Mouse (Mus musculus): Measurements from ENCODE around the gene Dnaja4. TPM values are rescaled to one million over a fixed set of nuclear protein-coding genes. Genes with fewer than 3 reads are reported as not detected.

The Dnaja4 gene
- polyA plus RNA-seq, 1 experiment from 2014 or later: 27.8 TPM

GRCm38 (mm10) chr9:54752944-54753295 lies 54.2 kb downstream of the Dnaja4 start:
- H3K4me3 ChIP-seq: no peak overlapping the region
- no peaks in the 10 kb centered on the region for H3K4me1 ChIP-seq (replicated peaks)
- WGBS: 66% methylated on average over 11 of the region's 11 CpGs
- no peaks in the 10 kb centered on the region for H3K36me3 ChIP-seq
- no peaks in the 10 kb centered on the region for H3K9me3 ChIP-seq (replicated peaks)
- H3K27me3 ChIP-seq: peaks cover 28% of the 10 kb centered on the region
- H3K9ac ChIP-seq: no peak overlapping the region
- ATAC-seq (replicated peaks; ENCODE audit: insufficient number of reproducible peaks, insufficient read depth, low FRiP score, low read depth): no peak
- no peak overlapping the region for H3K27ac ChIP-seq
- no peak overlapping the region for H3K4me2 ChIP-seq

- no peak for ATAC-seq (replicated peaks; ENCODE audit: insufficient number of reproducible peaks, insufficient read depth, low FRiP score, low read depth)
- no peaks in the 10 kb centered on the region for H3K9me3 ChIP-seq (replicated peaks)
- H3K4me3 ChIP-seq: no peak overlapping the region
- H3K27ac ChIP-seq: no peak overlapping the region
- H3K27me3 ChIP-seq: peaks cover 42% of the 10 kb centered on the region
- WGBS: 38% methylated on average over 6 of the region's 6 CpGs
- H3K36me3 ChIP-seq: no peaks in the 10 kb centered on the region
- no peak overlapping the region for H3K4me2 ChIP-seq
- peaks cover 8% of the 10 kb centered on the region for H3K4me1 ChIP-seq (replicated peaks)
- H3K9ac ChIP-seq: no peak overlapping the region
Measured at GRCm38 (mm10) chr9:54759592-54759991, 60.9 kb downstream of the Dnaja4 start.

GRCm38 (mm10) chr9:54764091-54764490 lies 65.4 kb downstream of the Dnaja4 start:
- ATAC-seq (replicated peaks; ENCODE audit: insufficient number of reproducible peaks, insufficient read depth, low FRiP score, low read depth): no peak
- Histone ChIP-seq H3K4me2 (peak overlapping the region; percentile 73; the same call in 1 of the 2 replicates), H3K27ac (no peak overlapping the region), H3K9ac (no peak overlapping the region), H3K4me3 (peak overlapping the region; percentile 44), H3K9me3 (replicated peaks) (no peaks in the 10 kb centered on the region), H3K36me3 (no peaks in the 10 kb centered on the region), H3K27me3 (peaks cover 78% of the 10 kb centered on the region), H3K4me1 (replicated peaks) (peaks cover 22% of the 10 kb centered on the region)
- 35% methylated on average over 12 of the region's 12 CpGs for WGBS

GRCm38 (mm10) chr9:54764561-54765217 lies 66.0 kb downstream of the Dnaja4 start, which contains the start of gene Crabp1:
Gene Crabp1, plus strand, starts transcription at chr9:54764748.
- 0 out of 2 replicates have a peak, but pooled peaks have one; percentile 47 for ATAC-seq (replicated peaks; ENCODE audit: insufficient number of reproducible peaks, insufficient read depth, low FRiP score, low read depth)
- Histone ChIP-seq H3K4me2 (peak within 1 kb of the TSS; percentile 73), H3K4me3 (peak within 1 kb of the TSS; percentile 44), H3K27me3 (peaks cover 84% of the 10 kb centered on the region), H3K27ac (no peak within 1 kb of the TSS), H3K9ac (0 out of 2 replicates have a peak within 1 kb of the TSS, but pooled peaks have one; percentile 8), H3K9me3 (replicated peaks) (no peaks in the 10 kb centered on the region), H3K4me1 (replicated peaks) (peaks cover 20% of the 10 kb centered on the region), H3K36me3 (no peaks in the 10 kb centered on the region)
- 1% methylated on average over 41 of the region's 45 CpGs for WGBS

GRCm38 (mm10) chr9:54765336-54766085 lies 66.8 kb downstream of the Dnaja4 start:
- Histone ChIP-seq H3K9ac (no peak overlapping the region), H3K27ac (no peak overlapping the region), H3K27me3 (peaks cover 90% of the 10 kb centered on the region), H3K4me1 (replicated peaks) (peaks cover 16% of the 10 kb centered on the region), H3K4me2 (peak overlapping the region; percentile 73), H3K4me3 (peak overlapping the region; percentile 44), H3K9me3 (replicated peaks) (no peaks in the 10 kb centered on the region), H3K36me3 (no peaks in the 10 kb centered on the region)
- under 1% methylated on average over 41 of the region's 41 CpGs for WGBS
- ATAC-seq (replicated peaks; ENCODE audit: insufficient number of reproducible peaks, insufficient read depth, low FRiP score, low read depth): no peak

Small RNA genes within 50 kb of the gene (microRNA-seq; reads per million reads assigned to microRNA genes)
- gene Mir5710: not detected

Other genes starting within 250 kb of the Dnaja4 start
- 7.2 and 7.5 TPM in 2 replicates for gene Dmxl2, start 197.2 kb upstream of the Dnaja4 start, polyA plus RNA-seq (2015; fragmentation: Nextera tagmentation; extraction: Ambion mirVana)
- gene Sh2d7, start 159.9 kb upstream of the Dnaja4 start, polyA plus RNA-seq (2015; fragmentation: Nextera tagmentation; extraction: Ambion mirVana): not detected in 2 replicates
- gene Cib2, start 138.7 kb upstream of the Dnaja4 start, polyA plus RNA-seq (2015; fragmentation: Nextera tagmentation; extraction: Ambion mirVana): 5.3 and 5.6 TPM in 2 replicates
- gene Idh3a, start 112.5 kb upstream of the Dnaja4 start, polyA plus RNA-seq (2015; fragmentation: Nextera tagmentation; extraction: Ambion mirVana): 393 and 522 TPM in 2 replicates
- gene Acsbg1, start 37.0 kb upstream of the Dnaja4 start, polyA plus RNA-seq (2015; fragmentation: Nextera tagmentation; extraction: Ambion mirVana): 0.32 TPM in 1 of 2 replicates, not detected in the other
- gene Wdr61, start 35.6 kb downstream of the Dnaja4 start, polyA plus RNA-seq (2015; fragmentation: Nextera tagmentation; extraction: Ambion mirVana): 92.7 and 93.2 TPM in 2 replicates
- gene Crabp1, start 65.9 kb downstream of the Dnaja4 start, polyA plus RNA-seq (2015; fragmentation: Nextera tagmentation; extraction: Ambion mirVana): 9.1 and 23.6 TPM in 2 replicates
- gene Ireb2, start 164.9 kb downstream of the Dnaja4 start, polyA plus RNA-seq (2015; fragmentation: Nextera tagmentation; extraction: Ambion mirVana): 18.2 and 19.7 TPM in 2 replicates
- 2.1 and 2.6 TPM in 2 replicates for gene Hykk, start 218.4 kb downstream of the Dnaja4 start, polyA plus RNA-seq (2015; fragmentation: Nextera tagmentation; extraction: Ambion mirVana)

Measured in heart, embryonic 15.5 days (tissue).